Mouse (Mus musculus) megakaryocyte-erythroid progenitor cell, adult 5-6 weeks (primary cell): ENCODE results near the gene Prkcsh. TPM values are rescaled to one million over a fixed set of nuclear protein-coding genes. Genes with fewer than 3 reads are reported as not detected.

ENCODE experiments used
- ATAC-seq: replicated peaks from 2 replicates; pipeline ENCODE4 v1.8.0; 2016; ENCODE audit warnings: mild to moderate bottlenecking, inconsistent platforms; ENCODE audit not compliant: severe bottlenecking, poor library complexity, low FRiP score, low TSS enrichment
- total RNA-seq, 2 experiments: library from RNA; stranded (forward) in 1 of 2; stranded (reverse) in 1 of 2; fragments of 200-1000, 215-1000 nt in 1 of 2; fragments of >200 nt in 1 of 2; fragmentation: Nextera tagmentation in 1 of 2; gene quantifications; 2 replicates each; pipeline ENCODE4 v1.2.3; 2014 to 2017

Prkcsh gene
- total RNA-seq, 2 experiments from 2014 or later = 56.7 to 102 TPM

GRCm38 (mm10) chr9:21978398-21979128 is 24.0 kb upstream of the Prkcsh start:
- no peak for ATAC-seq

GRCm38 (mm10) chr9:21983911-21984310 is 18.7 kb upstream of the Prkcsh start:
- no peak for ATAC-seq

- no peak for ATAC-seq
Measured at GRCm38 (mm10) chr9:21987592-21988342, 14.8 kb upstream of the Prkcsh start.

- no peak for ATAC-seq
Measured at GRCm38 (mm10) chr9:21988421-21989101, 14.0 kb upstream of the Prkcsh start.

GRCm38 (mm10) chr9:21989230-21990110 is 13.1 kb upstream of the Prkcsh start, which contains the start of gene Rgl3:
Gene Rgl3, minus strand, starts transcription at chr9:21989446.
- peak; percentile 29; the same call in 1 of the 2 replicates for ATAC-seq

GRCm38 (mm10) chr9:21992227-21992626 is 10.4 kb upstream of the Prkcsh start:
- no peak for ATAC-seq

- no peak for ATAC-seq
Measured at GRCm38 (mm10) chr9:21996178-21996867, 6.3 kb upstream of the Prkcsh start.

- ATAC-seq = no peak
Measured at GRCm38 (mm10) chr9:22000296-22000695, 2.3 kb upstream of the Prkcsh start.

- no peak for ATAC-seq
Measured at GRCm38 (mm10) chr9:22001633-22002032, 973 bp upstream of the Prkcsh start.

- ATAC-seq = peak; percentile 47
Measured at GRCm38 (mm10) chr9:22003163-22003554, 553 bp downstream of the Prkcsh start.

GRCm38 (mm10) chr9:22004546-22004945 is 1.9 kb downstream of the Prkcsh start:
- no peak for ATAC-seq

GRCm38 (mm10) chr9:22011055-22011454 is 8.4 kb downstream of the Prkcsh start:
- ATAC-seq = no peak

- ATAC-seq = no peak
Measured at GRCm38 (mm10) chr9:22012731-22013130, 10.1 kb downstream of the Prkcsh start.

- ATAC-seq = no peak
Measured at GRCm38 (mm10) chr9:22016245-22016644, 13.6 kb downstream of the Prkcsh start.

GRCm38 (mm10) chr9:22017208-22017825 is 14.7 kb downstream of the Prkcsh start:
- no peak for ATAC-seq

GRCm38 (mm10) chr9:22024592-22024991 is 22.0 kb downstream of the Prkcsh start:
- no peak for ATAC-seq

- ATAC-seq = no peak
Measured at GRCm38 (mm10) chr9:22028467-22028866, 25.9 kb downstream of the Prkcsh start.

- ATAC-seq = no peak
Measured at GRCm38 (mm10) chr9:22030386-22030785, 27.8 kb downstream of the Prkcsh start.
